Mouse (Mus musculus) left cerebral cortex, postnatal 14 days (tissue): ENCODE data around the gene Syt13. TPM values are rescaled to one million over a fixed set of nuclear protein-coding genes. Genes with fewer than 3 reads are reported as not detected.

Experiments
- DNase-seq, 2 experiments: peaks; one replicate each; pipeline ENCODE4 v3.0.0; 2021 to 2022; ENCODE audit warnings: low spot score in 2 of 2, mixed read lengths in 1 of 2
- intact Hi-C: fragments of 180-260 bp; cut with DNase I; formaldehyde crosslinking; loops from one replicate; pipeline ENCODE4 v1.15.1; 2025
- total RNA-seq, 2 experiments: library from RNA; stranded (reverse); gene quantifications; 2 replicates each; pipeline ENCODE4 v1.2.3; 2021

Syt13 gene
- total RNA-seq, 2 experiments from 2014 or later, result 161 to 170 TPM

DNA sequence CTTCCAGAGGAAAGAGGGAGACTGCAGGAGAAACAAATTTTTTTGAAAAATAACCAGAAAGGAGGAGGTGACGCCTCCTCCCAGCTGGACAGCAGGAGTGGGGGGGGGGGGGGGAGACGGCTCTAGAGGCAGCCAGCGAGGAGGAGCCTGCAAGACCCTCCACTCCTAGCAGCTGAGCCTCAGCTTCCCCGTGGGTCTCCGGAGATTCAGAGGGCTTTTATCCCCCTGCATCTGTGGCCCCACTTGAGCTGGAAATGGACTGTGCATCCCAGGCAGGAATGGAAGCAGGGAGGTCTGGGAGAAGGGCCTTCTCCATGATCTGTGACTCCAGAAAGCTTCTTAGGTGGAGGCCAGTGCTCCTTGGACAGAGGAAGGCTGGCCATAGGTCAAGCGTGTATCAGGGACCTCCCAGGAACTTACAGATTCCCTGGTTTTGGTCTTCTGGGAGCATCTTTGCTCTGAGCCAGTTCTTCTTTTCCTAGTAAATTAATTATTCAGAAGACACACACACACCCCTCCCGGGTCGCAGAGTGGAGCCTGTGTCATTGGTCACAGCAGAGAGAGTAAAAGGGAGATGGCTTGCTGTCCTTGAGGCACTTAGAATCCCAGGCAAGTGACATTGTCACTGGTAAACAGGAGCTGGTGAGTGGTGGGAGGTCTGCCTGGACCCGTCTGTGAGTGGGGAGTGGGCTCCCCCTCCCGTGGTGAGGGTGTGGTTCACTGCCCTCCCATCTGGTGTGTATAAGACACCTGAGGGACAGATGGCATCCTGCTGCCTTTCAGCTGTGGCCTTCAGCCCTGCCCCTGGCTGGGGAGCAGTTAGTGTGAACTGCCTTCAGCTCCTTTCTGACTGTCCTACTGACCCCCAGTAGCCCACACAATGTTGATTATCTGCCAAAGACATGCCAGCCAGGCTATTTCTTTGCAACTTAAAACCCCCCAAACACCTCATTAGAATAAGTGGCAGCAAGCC is 1.0 kb downstream of the Syt13 start:
- intact Hi-C loops, result loop anchor here (2.0 kb wide), 1 partner anchor 39 kb away; no protein-coding TSS in a partner anchor
- DNase-seq, result no peak

DNA sequence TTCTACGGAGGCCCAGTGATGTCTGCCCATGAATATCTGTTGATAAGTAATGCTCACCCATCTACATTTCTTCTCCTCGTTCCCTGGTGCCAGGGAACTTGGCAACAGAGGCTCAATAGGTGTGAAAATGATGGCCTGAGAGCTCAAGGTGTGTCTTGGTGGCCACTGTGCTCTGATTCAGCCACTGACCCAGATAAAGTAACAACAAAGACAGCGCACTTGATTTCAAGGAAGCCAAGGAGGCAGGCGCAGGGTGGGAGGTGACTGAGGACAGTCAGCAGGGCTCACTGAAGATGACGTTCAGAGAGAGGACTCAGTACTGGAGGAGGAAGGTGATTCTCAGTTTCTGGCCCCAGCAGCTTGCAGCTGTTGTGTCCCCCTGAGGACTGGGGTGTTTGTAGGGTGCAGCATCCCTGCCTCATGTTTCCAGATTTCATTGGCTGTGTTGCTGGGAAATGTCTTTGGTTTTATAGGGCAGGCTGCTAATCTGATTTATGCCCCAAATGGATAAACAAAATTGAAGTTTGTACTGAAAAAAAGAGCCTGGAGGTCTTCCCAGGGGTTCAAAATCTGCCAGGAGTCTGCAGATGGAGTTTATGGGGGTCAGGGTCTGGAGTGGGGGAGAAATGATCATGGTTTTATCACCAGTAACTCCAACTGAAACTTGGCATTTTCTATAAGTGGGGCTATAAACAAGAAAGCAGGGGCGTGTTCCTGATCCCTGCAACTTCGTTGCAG is 2.7 kb downstream of the Syt13 start:
- intact Hi-C loops, result no loop called here
- DNase-seq, result no peak

DNA sequence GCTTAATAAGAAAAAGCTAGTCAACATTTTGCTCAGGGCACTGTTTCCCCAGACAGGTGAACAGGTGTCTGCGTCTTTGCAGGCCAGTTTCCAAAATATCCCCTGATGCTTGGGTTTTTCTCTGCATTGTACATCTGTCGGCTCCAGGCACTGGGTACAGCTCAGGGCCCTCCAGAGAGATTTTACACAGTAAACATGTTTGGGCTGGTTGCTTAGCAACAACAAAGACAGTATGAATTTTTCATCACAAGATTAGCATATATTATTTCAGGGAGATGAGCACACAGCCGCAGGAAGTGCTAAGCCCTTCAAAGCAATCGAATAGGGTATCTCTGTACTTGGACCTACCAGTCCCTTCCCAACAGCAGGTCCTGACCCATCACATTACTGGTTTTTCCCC is 5.8 kb downstream of the Syt13 start:
- DNase-seq, result peak; percentile 59 to 85

DNA sequence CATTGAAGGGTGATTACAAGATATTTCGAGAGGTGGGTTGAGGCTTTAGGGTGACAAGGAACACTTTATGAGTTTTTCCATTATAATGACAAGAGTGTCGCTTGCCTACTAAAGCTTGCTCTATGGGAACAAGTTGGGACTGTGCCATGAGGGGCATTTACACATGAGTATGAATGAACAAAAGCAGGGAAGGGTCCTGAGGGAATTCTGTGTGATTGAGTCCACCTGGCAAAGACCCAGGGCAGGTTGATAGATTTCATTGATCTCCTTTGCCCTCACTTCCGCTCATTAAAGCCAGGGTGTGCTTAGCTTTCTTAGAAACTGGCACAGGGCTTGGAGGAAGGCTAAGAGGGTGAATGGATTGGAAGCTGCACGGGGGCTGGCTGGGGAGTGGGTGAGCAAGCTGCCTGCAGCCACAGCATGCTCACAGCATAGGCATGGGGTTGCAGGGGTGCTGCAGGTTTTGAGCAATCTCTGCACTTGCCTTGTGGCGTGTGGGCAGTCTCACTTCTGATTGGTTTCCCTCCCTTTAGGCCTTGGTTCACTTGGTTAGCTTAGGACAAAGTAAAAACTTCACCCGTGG is 9.9 kb downstream of the Syt13 start:
- DNase-seq, result no peak
- intact Hi-C loops, result no loop called here

More for the DNA sequence above, 5.8 kb downstream of the Syt13 start:
- intact Hi-C loops, result no loop called here

DNA sequence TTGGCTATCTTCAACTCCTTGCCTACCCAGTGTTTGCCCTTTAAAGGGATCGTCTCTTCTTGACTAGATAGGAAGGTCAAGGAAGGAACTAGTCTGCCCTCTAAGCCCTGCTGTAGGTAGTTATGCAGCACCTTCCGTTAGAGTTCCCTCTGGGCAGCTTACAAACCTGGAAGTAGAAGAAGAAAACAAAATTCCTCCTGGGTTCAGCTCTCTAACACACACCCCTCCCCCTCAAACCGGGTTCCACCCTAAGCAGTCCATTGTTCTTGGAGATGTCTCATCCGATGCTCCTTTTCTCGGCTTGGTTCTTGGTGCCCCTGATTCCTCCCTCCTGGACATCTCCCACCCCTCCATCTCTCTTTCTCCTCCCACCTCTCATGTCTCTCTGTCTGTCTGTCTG is 14.8 kb downstream of the Syt13 start:
- intact Hi-C loops, result no loop called here
- no peak for DNase-seq

DNA sequence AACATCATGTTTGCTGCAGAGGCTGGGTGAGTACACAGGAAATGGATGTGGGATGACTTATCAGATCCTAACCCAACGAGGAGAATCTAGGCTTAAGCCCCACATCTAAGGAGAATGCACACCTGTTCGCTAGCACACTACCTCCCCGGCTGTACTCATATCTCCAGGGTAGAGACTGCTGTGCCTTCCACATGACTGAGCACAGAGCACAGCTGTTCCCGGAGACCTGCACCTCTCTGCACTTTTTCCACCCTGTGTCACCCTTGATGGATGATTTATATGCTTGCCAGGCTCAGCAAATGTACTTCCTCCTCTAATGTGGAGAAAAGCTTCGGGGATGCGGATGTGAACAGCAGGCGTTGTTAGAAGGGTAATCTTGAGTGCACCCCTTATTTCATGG is 16.2 kb downstream of the Syt13 start:
- no peak for DNase-seq
- intact Hi-C loops, result no loop called here

DNA sequence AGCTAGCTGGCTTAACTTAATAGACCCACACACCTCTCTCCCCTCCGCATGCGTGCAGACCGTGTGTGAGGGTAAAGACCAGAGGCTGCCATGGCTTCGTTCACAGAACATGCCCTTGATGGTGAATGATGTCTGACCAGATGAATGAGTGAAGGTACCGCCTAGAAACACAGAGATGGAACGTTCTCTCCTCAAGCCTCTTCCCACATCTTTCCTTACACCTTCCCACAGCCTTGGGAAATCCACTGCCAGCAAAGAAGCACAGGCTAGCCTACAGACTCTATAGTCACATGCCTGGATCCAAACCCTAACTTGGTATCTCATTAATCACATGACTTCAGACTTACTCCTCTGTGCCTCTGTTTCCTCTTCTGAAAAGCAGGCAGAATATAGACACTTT is 18.5 kb downstream of the Syt13 start:
- DNase-seq, result no peak

DNA sequence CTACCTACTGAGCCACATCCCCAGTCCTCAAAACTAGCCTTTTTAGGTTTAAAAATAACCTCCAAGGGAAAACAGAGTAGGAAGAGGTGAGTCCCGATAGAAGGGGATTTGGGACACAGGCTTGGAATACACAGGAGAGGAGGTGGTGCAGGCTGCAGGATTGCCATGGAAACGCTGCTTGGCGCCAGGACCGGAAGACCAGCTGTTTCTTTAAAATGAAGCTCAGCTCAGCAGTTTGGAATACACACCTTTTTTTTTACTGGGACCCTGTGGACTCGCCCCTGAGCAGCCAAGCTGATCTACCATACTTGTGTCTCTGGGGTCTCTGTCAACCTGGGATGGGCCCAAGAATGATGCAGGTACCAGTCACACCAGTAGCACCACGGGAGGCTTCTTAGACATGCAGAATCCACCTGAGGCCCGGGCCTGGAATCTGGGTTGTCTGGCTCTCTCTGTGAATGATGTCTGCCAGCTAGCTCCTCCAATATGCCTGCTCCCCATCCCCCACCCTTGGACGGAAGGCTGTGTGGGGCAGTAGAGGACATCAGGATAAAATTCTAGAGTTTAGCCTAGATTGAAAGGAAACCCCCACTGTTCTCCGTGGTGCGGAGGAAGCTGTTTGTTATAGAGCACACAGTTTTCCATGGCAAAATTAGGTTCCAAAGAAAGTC is 19.5 kb downstream of the Syt13 start:
- DNase-seq, result peak; percentile 78 to 89
- intact Hi-C loops, result no loop called here

More for the DNA sequence above, 18.5 kb downstream of the Syt13 start:
- intact Hi-C loops, result no loop called here

DNA sequence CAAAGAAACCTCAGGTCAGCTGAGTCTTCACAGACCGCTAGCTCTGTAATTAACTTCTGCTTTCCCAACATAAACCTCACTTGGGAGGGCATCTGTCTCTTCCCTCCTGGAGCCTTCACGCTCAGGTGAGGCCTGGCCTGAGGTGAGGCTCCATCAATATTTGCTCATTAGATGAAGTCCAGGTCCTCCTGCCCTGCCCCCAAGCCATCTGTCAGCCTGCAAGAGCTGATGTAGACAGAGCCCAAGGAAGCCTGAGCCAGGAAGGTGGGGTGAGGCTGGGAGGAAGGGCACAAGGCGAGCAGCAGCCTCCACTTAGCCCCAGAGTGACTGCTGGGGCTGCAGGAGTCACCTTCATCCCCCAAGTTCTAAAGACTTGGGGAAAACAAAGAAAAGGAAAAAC is 20.6 kb downstream of the Syt13 start:
- intact Hi-C loops, result no loop called here
- no peak for DNase-seq

DNA sequence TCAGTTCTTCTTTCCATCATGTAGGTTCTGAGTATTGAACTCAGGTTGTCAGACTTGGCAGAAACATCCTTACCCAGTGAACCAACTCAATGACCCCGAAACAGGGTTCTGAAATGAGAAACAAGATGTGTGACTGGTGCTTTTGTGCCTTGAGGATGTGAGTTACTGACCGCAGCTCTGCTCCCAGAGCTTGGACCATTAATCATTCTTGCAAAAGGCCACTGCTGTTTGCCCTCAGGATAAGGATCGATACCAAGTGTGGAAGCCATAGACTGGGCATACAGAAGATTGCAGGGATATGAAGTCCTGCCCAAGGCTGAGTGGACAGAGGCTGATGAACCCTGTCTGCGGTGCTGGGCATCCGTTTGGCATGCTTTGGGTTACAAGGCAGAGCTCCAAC is 23.2 kb downstream of the Syt13 start:
- no peak for DNase-seq
- intact Hi-C loops, result no loop called here

DNA sequence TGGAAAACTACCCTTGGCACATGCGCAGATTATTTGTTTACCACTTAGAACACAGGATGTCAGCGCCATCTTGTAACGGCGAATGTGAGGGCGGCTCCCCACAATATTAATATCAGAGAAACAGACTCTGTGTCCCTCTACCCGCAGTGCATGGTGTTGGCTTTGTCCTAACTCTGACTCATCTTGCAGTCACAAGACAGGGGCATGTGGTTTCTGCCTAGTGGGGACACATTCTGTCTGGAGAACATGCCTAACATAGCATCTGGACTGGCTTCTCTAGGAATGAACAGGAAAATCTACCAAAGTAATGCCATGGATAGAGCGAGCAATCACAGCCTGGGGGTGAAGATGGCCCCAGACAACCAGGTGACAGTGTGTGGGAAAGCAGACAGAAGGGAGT is 23.9 kb downstream of the Syt13 start:
- no peak for DNase-seq
- intact Hi-C loops, result no loop called here

DNA sequence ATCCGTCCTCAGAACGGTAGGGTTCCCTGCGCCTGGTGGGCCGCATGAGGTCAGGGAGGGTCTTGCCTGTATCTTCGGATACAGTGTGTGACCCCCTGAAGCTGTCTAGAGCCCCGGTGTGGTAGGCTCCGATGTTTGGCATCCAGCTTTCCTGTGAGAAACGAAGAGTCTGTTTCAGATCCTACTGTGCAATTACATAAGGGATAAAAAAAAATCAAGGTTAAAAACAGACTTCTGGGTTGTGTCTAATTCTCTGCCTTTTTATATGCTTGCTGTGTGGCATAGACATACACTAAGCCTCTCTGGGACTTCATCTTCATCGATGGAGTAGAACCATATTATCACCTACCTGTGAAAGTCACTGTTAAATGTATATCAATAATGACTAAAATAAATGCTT is 26.1 kb downstream of the Syt13 start:
- no peak for DNase-seq
- intact Hi-C loops, result no loop called here

DNA sequence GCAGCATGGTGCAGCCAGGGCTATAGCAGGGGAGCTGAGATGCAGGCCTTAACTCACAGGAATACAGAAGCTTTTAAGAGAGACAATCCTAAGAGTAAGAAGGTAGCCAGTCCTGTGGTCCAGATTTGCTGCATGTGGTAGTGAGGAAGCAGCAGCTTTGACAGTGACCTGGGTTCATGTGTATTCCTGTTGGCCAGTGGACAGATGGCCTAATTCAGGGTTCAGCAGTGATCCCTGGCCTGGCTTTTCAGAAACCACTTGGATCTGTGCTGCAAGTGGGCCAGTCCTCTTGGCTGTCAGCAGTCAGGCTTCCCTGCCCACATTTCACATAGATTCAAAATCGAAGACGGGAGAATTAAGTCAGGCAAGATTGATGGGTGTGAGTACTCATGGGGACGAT is 26.6 kb downstream of the Syt13 start:
- no peak for DNase-seq
- intact Hi-C loops, result no loop called here

DNA sequence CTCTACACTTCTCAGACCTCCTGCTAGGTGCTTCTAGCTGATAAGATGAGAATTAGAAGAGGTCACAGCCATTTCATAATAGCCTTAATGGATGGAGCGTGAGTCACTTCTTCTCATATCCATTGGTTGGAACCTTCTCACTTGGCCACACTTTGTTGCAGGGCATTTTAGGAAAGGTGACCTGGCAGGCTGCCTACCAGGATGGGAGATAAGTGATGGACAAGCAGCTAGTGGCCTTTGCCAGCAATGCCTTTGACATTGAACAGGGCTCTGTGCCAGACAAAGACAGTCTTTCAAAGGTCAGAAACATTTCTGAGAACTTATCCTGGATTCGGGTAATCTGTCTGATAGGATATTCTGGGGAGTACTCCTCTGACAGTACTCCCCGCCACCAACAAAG is 28.5 kb downstream of the Syt13 start:
- DNase-seq, result no peak
- intact Hi-C loops, result no loop called here

DNA sequence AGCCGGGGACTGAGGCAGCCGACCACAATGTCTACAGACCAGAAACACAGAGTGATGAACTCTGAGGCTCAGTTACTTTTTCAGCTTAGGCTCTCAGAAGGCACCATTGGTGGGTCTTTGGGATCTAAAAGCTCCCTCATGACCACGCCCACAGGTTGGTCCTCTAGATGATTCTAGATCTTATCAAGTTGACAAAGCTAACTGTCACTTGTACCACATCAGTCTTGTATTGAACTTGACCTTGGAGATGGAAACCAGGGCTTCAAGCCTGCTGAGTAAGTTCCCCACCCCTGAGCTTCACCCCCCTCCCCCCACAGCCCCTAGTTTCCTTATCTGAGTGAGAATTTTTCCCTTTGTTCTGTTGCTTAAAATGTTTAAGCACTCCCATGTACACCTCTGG is 29.5 kb downstream of the Syt13 start:
- intact Hi-C loops, result no loop called here
- DNase-seq, result no peak

DNA sequence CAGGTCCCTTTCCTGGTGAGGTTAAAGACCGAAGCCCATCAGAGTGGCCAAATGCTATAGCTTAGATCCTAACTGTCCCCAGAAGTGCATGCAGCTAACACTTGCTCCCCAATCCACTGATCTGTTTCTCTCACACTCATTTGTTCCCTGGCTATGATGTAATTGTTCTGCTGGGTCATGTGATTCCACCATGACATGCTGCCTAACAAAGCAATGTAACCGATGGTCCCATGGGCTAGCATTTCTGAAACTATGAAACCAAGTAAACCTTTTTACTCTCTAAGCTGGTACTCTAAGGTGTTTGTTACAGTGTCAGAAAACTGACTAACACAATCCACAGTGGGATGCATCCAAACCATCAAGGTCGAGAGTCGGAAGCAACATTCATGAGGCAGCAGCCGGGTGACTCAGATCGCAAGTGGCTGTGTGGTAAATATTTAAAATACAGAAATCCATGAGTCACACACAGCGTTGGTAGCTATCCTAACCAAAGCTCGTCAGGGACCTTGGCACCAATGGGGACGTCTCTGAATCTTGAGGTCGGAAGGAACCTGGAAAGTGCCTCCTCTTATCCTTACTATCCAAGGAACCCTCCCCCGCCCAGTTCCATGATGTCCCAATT is 30.3 kb downstream of the Syt13 start:
- no peak for DNase-seq
- intact Hi-C loops, result no loop called here

DNA sequence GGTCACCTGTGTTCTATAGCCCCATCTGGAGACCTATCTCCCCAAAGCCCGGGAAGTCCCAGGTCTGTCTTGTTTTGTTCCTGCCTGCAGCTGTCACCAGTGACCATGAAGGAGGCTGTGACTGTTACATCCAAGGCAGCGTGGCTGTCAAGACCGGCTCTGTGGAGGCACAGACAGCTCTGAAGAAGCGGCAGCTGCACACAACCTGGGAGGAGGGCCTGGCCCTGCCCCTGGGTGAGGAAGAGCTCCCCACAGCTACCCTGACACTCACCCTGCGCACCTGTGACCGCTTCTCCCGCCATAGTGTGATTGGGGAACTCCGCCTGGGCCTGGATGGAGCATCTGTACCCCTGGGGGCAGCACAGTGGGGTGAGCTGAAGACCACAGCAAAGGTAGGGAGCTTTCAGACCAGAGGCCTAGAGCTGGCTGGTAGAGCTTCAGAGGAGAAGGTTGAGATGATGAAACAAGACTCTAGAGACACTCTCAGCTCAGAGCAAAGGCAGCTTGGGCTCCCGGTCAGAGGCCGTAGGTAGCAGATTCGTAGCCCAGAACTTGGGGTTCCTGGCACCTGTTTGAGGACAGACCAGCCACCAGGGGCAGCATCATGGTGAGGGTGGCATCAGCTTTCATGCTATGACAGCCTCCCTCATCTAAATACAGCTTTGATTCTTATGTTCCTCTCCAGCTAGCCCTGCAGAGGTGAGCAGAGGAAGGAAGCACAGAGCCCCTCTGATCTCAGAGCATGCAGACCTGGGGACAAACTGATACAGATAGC is 31.1 kb downstream of the Syt13 start:
- no peak for DNase-seq
- intact Hi-C loops, result no loop called here

DNA sequence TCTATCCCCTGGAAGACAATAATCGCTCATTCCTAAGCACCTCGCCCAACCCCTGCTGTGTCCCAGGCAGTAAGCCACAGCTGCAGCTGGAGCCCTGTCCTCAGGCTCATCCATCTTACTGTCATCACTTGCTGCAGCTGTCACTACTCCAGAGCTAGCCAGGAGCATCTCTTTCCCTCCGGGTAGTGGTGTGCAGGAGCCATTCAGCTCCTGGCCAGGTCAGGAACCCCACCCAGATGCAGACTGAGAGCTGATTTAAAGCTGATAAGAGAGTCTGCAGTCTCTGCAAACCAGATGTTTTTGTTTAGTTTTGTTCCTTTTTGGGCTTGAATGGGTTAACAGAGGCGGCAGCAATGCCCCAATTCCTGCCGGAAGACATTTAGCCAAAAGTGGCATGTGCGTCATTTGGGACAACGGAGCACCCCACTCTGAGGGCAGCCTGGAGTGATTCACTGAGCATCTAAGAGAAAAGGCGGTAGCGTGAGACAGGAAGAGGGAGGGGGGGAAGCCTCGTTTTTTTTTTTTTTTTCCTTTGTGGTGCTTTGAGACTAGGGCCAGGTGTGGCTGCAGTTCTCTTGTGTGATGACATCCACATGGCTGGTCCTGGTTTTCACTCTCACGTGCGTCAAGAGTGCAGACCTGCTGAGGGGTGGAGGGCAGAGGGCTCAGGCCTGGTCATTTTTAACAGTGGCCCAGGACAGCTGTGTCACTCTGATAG is 33.2 kb downstream of the Syt13 start:
- intact Hi-C loops, result no loop called here
- peak in 1 of 2 experiments; percentile 28 for DNase-seq
